Mouse (Mus musculus) midbrain, postnatal 0 days (tissue): ENCODE data around the gene Fgf22. TPM values are rescaled to one million over a fixed set of nuclear protein-coding genes. Genes with fewer than 3 reads are reported as not detected.
A peak's percentile ranks its signal among the peaks of the same experiment; 100 is the strongest.

Experiments
- ATAC-seq: fragments of 200-750 bp; cut with Nextera tagmentation; 2 replicates; pipeline ENCODE4 v1.8.0; 2017; ENCODE audit warnings: moderate number of reproducible peaks, mild to moderate bottlenecking, moderate TSS enrichment, moderate library complexity; ENCODE audit not compliant: low FRiP score
- DNase-seq: peaks from one replicate; pipeline ENCODE4 v3.0.0-alpha.2; 2015; ENCODE audit warnings: low spot score
- H3K27ac ChIP-seq: fragments of 300-500 bp; sonication (generic); 2 replicates; pipeline ENCODE4 v1.5.1; 2014; ENCODE audit warnings: low read depth, mild to moderate bottlenecking, low read length, mixed read lengths
- H3K27me3 ChIP-seq: fragments of 300-500 bp; sonication (generic); 2 replicates; pipeline ENCODE4 v1.6.1; 2014; ENCODE audit warnings: low read length, control low read depth, mixed read lengths; ENCODE audit not compliant: insufficient read depth
- H3K36me3 ChIP-seq: fragments of 300-500 bp; sonication (generic); 2 replicates; pipeline ENCODE4 v1.6.1; 2014; ENCODE audit warnings: low read length, control low read depth, mixed read lengths; ENCODE audit not compliant: insufficient read depth
- H3K4me1 ChIP-seq: fragments of 300-500 bp; sonication (generic); 2 replicates; pipeline ENCODE4 v1.6.1; 2014; ENCODE audit warnings: mild to moderate bottlenecking, control low read depth, antibody characterized with exemption, low read length, mixed read lengths; ENCODE audit not compliant: insufficient read depth
- H3K4me2 ChIP-seq: fragments of 300-500 bp; sonication (generic); 2 replicates; pipeline ENCODE4 v1.6.1; 2014; ENCODE audit warnings: low read depth, mild to moderate bottlenecking, low read length, mixed read lengths; ENCODE audit not compliant: poor library complexity, severe bottlenecking
- H3K4me3 ChIP-seq: fragments of 300-500 bp; sonication (generic); 2 replicates; pipeline ENCODE4 v1.5.1; 2014; ENCODE audit warnings: low read depth, mild to moderate bottlenecking, low read length, moderate library complexity
- H3K9ac ChIP-seq: fragments of 300-500 bp; sonication (generic); replicated peaks from 2 replicates; pipeline ENCODE4 v1.6.1; 2014; ENCODE audit warnings: mild to moderate bottlenecking, low read length, moderate library complexity, mixed read lengths; ENCODE audit not compliant: poor library complexity, severe bottlenecking
- H3K9me3 ChIP-seq: fragments of 300-500 bp; sonication (generic); 2 replicates; pipeline ENCODE4 v1.6.1; 2016; ENCODE audit warnings: low read length, control low read depth
- CTCF ChIP-seq: IDR thresholded peaks from 2 replicates; pipeline ENCODE4 v1.5.1; 2016; ENCODE audit warnings: antibody characterized with exemption, mild to moderate bottlenecking
- WGBS: fragments of 180-500 bp; shearing (Covaris S2); extraction: QIAGEN DNeasy Blood & Tissue Kit; methylation state at CpG from one replicate; pipeline ENCODE4 v1.1.7; 2014; 5-methylcytosine and 5-hydroxymethylcytosine counted together
- polyA plus RNA-seq: library from polyadenylated mRNA; unstranded; fragments of >200 nt; fragmentation: Nextera tagmentation; extraction: Ambion mirVana; gene quantifications from 2 replicates; pipeline ENCODE4 v1.2.1, GENCODE M21; 2015
- total RNA-seq: library from RNA; depleted of rRNA; stranded (reverse); fragments of >200 nt; gene quantifications from 2 replicates; pipeline ENCODE4 v1.2.3, GENCODE M21; 2014

The Fgf22 gene
- total and polyA plus RNA-seq, 2 experiments from 2014 or later: 1.7 to 3.1 TPM

DNA sequence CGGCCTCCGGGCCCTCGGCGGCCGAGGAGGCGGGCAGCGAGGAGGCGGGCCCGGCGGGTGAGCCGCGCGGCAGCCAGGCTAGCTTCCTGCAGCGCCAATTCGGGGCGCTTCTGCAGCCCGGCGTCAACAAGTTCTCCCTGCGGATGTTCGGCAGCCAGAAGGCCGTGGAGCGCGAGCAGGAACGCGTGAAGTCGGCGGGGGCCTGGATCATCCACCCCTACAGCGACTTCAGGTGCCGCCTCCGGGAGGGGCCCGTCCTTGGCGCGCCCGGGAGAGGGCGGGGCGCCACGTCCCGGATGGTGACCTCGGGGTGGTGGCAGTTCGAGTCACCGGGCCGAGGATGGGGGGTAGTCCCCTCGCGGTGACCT, 37.9 kb upstream of the Fgf22 start:
- Histone ChIP-seq H3K9me3 (no peaks in the 10 kb centered on the region), H3K4me2 (peak overlapping the region; percentile 66), H3K4me1 (no peaks in the 10 kb centered on the region; the same call in 1 of the 2 replicates), H3K4me3 (peak overlapping the region; percentile 83), H3K27ac (peak overlapping the region; percentile 63), H3K27me3 (no peaks in the 10 kb centered on the region), H3K9ac (peak overlapping the region; percentile 84), H3K36me3 (no peaks in the 10 kb centered on the region)
- no peak for TF ChIP-seq CTCF
- DNase-seq (no peak), ATAC-seq (peak; percentile 20)
- 2% methylated on average over 21 of the region's 44 CpGs for WGBS

DNA sequence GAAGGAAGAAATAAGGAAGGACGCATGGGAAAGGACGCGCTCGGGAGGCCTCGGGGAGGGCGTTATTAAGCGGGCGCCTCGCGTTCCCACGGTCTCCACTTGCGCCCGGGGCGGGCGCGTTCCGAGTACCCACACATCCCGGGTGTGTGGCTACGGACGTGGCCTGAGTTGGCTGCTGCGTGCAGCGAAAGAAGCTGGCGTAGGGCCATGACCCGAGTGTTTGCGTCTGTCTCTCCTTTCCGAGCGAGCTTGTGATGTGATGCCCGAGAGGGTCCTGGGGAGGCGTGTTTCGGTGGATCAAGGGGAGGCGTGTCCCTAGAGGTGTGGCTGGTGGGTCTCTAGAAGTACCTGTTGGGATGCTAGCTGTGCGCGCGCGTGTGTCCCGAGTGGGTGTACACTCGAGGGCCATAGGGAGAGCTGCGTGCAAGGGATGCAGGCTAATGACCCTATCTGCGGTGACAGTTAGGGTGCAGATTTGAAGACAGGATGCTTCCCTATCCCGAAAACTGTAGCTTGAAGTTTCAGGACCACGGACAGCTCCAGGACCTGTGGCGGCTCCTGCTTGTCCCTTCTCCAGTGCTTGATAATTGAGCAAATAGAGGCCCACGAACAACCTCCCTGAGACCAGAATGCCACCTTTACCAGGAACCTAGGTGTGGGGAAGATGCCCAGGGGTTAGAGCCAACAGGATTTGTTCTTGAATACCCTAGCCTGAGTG, 37.1 kb upstream of the Fgf22 start:
- no peaks in the 10 kb centered on the region; the same call in 1 of the 2 replicates for H3K4me1 ChIP-seq
- WGBS: 3% methylated on average over 43 of the region's 43 CpGs
- DNase-seq: no peak
- peak overlapping the region; percentile 83 for H3K4me3 ChIP-seq
- H3K9me3 ChIP-seq: no peaks in the 10 kb centered on the region
- no peaks in the 10 kb centered on the region for H3K36me3 ChIP-seq
- no peak for ATAC-seq
- no peak overlapping the region for H3K27ac ChIP-seq
- no peak for TF ChIP-seq CTCF
- no peaks in the 10 kb centered on the region for H3K27me3 ChIP-seq
- H3K4me2 ChIP-seq: peak overlapping the region; percentile 66
- H3K9ac ChIP-seq: peak overlapping the region; percentile 84

- Histone ChIP-seq H3K4me2 (no peak overlapping the region), H3K27me3 (no peaks in the 10 kb centered on the region), H3K4me1 (no peaks in the 10 kb centered on the region; the same call in 1 of the 2 replicates), H3K9me3 (no peaks in the 10 kb centered on the region), H3K27ac (no peak overlapping the region), H3K9ac (no peak overlapping the region), H3K4me3 (no peak overlapping the region), H3K36me3 (peaks cover 7% of the 10 kb centered on the region; the same call in 1 of the 2 replicates)
- no peak for TF ChIP-seq CTCF
- no peak for ATAC-seq
- no peak for DNase-seq
- WGBS: 61% methylated on average over 5 of the region's 5 CpGs
Observed at GRCm38 (mm10) chr10:79721089-79721488, 33.8 kb upstream of the Fgf22 start.

DNA sequence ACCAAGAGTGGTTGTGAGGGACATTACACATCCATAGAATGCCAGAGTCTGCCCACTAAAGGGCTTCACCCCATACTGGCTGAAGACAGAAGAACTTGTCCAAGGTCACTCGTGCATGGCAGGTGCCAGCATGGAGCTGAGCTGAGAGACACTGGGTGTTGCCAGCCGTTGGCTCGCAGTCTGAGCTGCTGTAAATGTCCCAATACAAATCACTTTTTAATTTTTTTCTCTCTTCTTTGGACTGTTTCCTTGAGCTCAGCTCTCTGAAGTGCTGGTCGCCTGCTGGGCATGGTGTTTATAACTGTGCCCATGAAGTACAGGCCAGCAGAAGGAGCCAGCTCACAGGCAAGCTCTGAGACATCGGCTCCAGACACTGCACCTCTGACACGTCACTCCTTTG, 31.8 kb upstream of the Fgf22 start:
- H3K27me3 ChIP-seq: no peaks in the 10 kb centered on the region
- DNase-seq (peak; percentile 58), ATAC-seq (no peak; the same call in 1 of the 2 replicates)
- 48% methylated on average over 6 of the region's 6 CpGs for WGBS
- H3K4me1 ChIP-seq: no peaks in the 10 kb centered on the region; the same call in 1 of the 2 replicates
- no peak for TF ChIP-seq CTCF
- H3K27ac ChIP-seq: no peak overlapping the region
- H3K36me3 ChIP-seq: peaks cover 7% of the 10 kb centered on the region; the same call in 1 of the 2 replicates
- no peaks in the 10 kb centered on the region for H3K9me3 ChIP-seq
- H3K4me3 ChIP-seq: no peak overlapping the region
- H3K9ac ChIP-seq: no peak overlapping the region
- no peak overlapping the region for H3K4me2 ChIP-seq

DNA sequence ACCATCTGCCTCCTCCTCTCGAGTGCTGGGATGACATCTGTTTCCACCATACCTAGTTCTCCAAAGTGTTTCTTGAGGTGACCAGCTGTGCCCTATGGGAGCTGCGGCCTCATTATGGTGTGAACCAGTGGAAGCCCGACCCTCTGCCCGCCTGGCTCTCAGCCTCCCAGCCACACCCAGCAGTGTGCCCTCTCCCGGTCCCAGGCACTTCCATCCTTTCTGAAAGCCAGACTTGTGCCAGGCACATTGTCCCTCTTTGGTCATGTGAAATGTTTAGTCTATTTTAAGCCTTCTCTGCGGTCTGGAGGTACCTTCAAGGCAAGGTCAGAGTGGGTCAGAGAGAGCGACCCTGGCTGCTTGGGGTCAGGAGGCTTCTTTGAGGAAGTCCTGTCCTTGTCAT, 31.2 kb upstream of the Fgf22 start:
- no peak for TF ChIP-seq CTCF
- DNase-seq: no peak
- no peak for ATAC-seq
- Histone ChIP-seq H3K4me1 (no peaks in the 10 kb centered on the region), H3K36me3 (peaks cover 7% of the 10 kb centered on the region; the same call in 1 of the 2 replicates), H3K9me3 (no peaks in the 10 kb centered on the region), H3K4me2 (no peak overlapping the region), H3K27ac (no peak overlapping the region), H3K4me3 (no peak overlapping the region), H3K9ac (no peak overlapping the region), H3K27me3 (no peaks in the 10 kb centered on the region)
- WGBS: 90% methylated on average over 7 of the region's 7 CpGs

DNA sequence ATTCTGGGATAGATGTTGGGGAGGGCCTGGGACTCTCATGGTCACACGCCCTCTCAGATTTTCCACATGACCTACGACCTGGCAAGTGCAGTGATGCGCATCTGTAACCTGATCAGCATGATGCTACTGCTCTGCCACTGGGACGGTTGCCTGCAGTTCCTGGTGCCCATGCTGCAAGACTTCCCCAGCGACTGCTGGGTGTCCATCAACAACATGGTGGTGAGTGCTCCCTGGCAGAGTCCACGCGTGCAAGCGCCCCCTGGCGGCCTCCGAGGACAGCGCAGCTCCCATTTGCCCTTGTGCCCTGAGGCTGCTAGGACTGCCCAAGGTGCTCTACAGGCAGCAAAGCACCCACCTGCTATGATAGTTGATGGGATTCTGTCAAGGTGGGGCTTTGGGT, 28.8 kb upstream of the Fgf22 start:
- peak; percentile 57 for TF ChIP-seq CTCF
- Histone ChIP-seq H3K27me3 (no peaks in the 10 kb centered on the region), H3K9me3 (no peaks in the 10 kb centered on the region), H3K4me3 (no peak overlapping the region), H3K27ac (no peak overlapping the region), H3K4me2 (no peak overlapping the region), H3K4me1 (no peaks in the 10 kb centered on the region), H3K36me3 (peaks cover 10% of the 10 kb centered on the region; the same call in 1 of the 2 replicates), H3K9ac (no peak overlapping the region)
- WGBS: 31% methylated on average over 11 of the region's 11 CpGs
- no peak for ATAC-seq
- DNase-seq: no peak
